Mouse (Mus musculus): ENCODE data around the gene Rps8. TPM values are rescaled to one million over a fixed set of nuclear protein-coding genes. Genes with fewer than 3 reads are reported as not detected.
"Not testable (repeated sequence)": the region's sequence is repeated elsewhere in the genome, so short reads cannot be mapped to it uniquely, and the experiment has no call there.

Gene Rps8
- total RNA-seq (2021) = 100 to 1,000 TPM; 774 to 852 TPM

- intact Hi-C loops (cut with DNase I) = no loop called here
- DNase-seq = peak; percentile 85
Observed at GRCm38 (mm10) chr4:117155792-117156355, at the start of gene Rps8. Gene Rps8 (minus strand): TSS chr4:117156243.

DNA sequence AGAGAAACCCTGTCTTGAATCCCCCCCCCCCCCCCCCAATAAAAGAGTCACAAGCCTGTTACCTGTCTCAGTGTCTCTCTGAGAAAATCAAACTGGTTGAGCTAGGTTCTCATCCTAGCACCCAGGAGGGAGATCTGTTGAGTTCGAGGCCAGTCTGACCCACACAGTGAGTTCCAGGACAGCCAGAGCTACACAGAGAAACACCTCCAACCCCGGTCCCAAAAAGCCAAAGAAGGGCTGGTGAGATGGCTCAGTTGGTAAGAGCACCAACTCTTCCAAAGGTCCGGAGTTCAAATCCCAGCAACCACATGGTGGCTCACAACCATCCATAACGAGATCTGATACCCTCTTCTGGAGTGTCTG is 46.9 kb upstream of the Rps8 start:
- DNase-seq = no peak
- intact Hi-C loops (cut with DNase I) = no loop called here

- intact Hi-C loops (cut with DNase I) = no loop called here
- peak; percentile 37 for DNase-seq
Observed at GRCm38 (mm10) chr4:117202046-117202991, 46.3 kb upstream of the Rps8 start.

DNA sequence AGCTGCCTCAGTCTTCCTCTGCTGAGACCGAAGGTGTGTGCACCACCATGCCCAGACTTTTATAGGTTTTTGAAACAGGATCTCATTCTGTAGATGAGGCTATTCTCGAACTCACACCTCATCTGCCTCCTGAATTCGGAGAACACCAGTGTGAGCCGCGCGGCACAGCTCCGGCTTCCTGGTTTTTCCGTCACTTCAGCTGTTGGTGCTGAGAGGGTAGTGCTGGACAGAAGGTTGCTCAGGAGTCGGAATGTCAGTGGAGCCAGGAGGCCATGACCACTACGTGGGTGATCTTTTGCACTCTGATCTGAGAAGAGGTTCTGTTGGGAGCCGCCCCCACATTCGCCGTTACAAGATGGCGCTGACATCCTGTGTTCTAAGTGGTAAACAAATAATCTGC is 35.8 kb upstream of the Rps8 start:
- intact Hi-C loops (cut with DNase I) = no loop called here
- no peak for DNase-seq

DNA sequence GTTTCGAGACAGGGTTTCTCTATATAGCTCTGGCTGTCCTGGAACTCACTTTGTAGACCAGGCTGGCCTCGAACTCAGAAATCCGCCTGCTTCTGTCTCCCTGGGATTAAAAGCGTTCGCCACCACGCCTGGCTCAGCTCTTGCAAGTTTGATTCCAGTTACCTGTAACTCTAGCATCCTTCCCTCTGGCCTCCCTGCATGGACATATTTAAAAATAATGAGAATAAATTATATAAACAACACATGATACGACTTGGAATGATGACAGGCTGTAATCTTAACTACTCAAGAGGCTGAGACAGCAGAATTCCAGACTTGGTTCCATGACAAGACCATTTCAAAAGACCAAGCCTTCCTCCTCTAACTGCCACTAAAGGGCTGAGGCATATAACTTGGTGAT is 34.6 kb upstream of the Rps8 start:
- no peak for DNase-seq
- intact Hi-C loops (cut with DNase I) = no loop called here

DNA sequence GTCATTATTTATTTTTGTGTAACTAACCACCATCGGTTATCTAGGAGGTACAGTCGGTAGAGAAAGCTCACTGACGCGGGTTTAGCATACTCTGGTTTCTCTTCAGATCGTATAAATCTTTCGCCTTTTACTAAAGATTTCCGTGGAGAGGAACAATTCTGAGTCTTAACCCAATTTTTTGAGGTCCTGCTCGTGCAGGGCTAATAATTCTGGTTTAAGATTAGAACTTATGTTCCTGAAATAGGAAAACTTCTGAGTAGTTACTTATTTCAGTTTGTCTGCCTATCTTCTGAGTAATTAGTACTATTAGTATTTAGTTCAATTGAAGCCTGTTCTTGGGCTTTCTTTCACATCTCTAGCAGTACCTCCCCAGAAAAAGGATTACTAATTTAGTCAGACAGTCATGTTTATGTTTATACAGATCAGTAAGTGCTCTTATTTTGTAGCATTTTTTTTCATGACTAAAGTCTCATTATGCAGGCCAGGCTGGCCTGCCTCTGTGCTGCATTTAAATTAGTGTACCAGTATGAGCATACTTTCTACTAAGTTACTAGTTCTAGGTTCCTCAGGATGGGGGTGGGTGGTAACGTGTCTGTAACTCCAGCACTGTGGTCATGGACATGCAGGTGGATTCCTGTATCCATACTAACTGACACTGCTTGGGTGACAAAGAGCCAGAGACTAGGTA is 34.0 kb upstream of the Rps8 start:
- intact Hi-C loops (cut with DNase I) = no loop called here
- DNase-seq = peak; percentile 21

DNA sequence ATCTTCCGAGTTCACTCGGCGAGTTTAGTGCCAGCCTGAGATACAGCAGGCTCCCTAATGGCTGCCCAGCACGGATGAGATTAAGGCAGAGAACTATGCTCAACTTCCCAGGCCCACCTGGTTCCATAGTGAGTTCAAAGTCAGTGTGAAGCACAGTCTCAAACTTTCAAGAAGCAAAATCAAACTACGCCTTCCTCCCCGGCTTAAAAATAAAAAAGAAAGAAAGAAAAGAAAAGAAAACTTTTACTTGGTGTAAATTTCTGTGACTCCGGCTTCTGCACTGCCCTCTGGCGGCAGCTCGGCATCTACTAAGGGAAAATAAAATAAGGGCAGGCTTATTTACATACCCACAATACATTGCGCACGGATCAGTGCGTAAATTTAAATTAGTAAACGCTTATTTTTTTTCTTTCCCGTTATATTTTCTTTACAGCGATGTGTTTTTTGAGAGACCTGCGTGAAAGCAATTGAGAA is 33.4 kb upstream of the Rps8 start:
- peak; percentile 88 for DNase-seq
- intact Hi-C loops (cut with DNase I) = no loop called here

DNA sequence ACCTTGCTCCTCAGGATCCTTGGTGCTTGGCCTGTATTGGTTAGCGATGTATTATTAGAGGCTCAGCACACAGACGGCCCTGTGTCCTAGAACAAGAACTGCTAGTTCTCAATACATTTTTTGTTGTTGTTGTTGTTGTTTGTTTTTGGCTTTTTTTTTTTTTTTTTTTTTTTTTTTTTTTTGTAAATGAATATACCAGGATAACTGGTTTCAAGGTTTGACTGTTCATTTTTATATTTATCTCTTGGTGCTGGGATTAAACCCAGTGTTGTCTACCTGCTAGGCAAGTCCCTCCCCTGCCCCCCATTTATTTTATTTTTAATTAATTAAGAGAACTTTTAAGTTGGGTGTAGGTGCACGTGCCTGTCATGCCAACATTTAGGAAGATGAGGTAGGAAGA is 32.9 kb upstream of the Rps8 start:
- intact Hi-C loops (cut with DNase I) = no loop called here
- no peak for DNase-seq

DNA sequence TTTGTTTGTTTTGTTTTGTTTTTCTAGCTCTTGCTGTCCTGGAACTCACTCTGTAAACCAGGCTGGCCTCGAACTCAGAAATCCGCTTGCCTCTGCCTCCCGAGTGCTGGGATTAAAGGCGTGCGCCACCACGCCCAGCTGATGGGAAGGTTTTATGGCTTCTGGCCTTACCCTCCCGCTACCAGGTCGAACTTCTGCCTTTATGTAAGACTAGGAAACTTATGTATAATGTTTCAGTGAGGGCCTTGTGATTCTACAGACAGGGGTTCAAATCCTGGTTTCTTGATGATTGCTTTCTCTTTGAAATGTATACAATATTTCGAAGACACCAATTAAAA is 26.7 kb upstream of the Rps8 start:
- DNase-seq; intact Hi-C loops (cut with DNase I): not testable (repeated sequence)

GRCm38 (mm10) chr4:117181863-117182758 is 26.1 kb upstream of the Rps8 start, which contains the start of gene Kif2c:
Gene Kif2c (minus strand): TSS chr4:117182639.
- intact Hi-C loops (cut with DNase I) = no loop called here
- DNase-seq = peak; percentile 92

DNA sequence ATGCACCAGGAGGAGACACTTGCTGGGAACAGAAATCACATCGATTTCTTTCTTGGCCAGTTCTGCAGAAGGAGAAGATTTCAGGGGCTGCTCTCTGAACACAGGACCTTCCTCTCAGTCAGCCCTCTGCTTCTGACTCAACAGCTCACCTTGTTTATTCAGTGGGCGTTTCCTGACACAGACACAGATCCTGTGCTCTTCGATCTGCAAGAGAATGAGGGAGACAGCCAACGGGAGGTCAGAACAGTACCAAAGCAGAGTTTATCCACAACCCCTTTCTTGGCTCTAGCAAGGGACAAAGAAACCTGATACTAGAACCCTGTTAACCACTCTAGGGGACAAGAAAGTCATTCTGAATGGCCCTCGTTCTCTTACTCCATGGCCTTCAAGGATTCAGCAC is 13.9 kb upstream of the Rps8 start:
- DNase-seq = no peak
- intact Hi-C loops (cut with DNase I) = no loop called here

DNA sequence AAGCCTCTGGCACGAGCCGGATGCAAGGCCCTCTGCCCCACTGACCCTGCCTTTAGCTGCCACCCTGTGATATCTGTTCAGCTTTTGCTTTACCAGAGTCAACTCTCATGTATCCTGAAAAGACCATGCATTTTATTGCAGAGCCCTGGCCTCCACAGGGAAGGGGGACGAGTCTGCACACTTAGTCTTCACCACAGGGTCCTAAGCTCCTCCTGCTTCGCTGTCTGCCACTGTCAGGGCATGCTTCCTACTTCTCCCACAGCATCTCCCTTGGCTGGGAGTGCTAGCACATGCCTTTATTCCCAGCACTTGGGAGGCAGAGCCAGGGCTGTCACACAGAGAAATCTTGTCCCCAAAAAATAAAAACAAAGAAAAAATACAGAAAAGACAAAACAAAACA is 5.1 kb upstream of the Rps8 start:
- no peak for DNase-seq
- intact Hi-C loops (cut with DNase I) = no loop called here

GRCm38 (mm10) chr4:117159666-117160065 is 3.6 kb upstream of the Rps8 start:
- no peak for DNase-seq
- intact Hi-C loops (cut with DNase I) = no loop called here

DNA sequence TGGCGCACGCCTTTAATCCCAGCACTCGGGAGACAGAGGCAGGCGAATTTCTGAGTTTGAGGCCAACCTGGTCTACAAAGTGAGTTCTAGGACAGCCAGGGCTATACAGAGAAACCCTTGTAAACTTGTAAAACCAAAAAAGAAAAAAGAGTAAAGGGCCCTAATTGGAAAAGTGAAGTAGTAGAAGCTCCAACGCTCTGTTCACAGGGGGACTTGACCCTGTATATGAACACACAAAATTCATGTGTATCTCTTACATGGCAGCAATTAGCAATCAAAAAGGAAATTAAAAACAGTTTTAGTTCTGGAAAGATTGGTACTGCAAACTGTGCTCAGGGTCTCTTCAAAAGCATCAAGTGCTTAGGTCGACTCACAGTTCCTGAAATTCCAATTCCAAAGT is 329 bp upstream of the Rps8 start:
- DNase-seq = no peak
- intact Hi-C loops (cut with DNase I) = no loop called here

DNA sequence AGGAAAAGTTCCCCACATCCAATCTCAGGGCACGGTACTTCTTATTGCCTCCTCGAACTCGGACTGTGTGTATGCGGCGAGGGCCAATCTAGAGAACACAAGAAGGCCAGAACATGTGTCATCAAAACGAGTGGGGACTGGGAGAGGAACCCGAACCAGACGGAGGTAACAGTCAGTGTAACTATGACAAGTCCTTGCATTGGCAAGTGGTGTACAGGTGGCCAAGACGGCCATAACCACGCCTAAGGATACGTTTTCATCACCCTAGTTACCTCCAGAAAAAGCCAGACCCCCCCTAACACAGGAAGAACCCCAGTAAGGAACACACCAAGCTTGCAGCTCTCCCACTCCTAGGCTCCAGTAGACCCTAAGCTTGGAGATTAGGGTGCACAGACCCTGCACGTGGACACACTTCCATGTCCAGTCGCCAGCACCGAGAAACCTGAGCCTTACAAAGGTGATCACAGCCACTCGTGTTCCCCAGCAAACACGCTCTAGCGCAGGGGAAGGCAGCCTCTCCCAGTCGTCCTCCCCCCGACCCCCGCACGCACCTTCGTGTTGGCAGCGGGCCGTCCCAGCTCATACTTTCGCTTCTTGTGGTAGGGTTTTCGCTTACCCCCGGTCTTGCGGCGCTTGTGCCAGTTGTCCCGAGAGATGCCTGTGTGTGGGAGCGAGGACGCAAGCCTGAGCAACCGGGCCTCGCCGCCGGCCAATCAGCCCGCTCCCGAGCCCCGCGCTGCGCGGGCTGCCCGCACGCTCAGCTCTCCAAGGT is 837 bp downstream of the Rps8 start:
- intact Hi-C loops (cut with DNase I) = no loop called here
- DNase-seq = no peak

GRCm38 (mm10) chr4:117152714-117153113 is 3.3 kb downstream of the Rps8 start:
- intact Hi-C loops (cut with DNase I) = no loop called here
- no peak for DNase-seq

GRCm38 (mm10) chr4:117151416-117151815 is 4.6 kb downstream of the Rps8 start:
- DNase-seq = no peak
- intact Hi-C loops (cut with DNase I) = no loop called here

DNA sequence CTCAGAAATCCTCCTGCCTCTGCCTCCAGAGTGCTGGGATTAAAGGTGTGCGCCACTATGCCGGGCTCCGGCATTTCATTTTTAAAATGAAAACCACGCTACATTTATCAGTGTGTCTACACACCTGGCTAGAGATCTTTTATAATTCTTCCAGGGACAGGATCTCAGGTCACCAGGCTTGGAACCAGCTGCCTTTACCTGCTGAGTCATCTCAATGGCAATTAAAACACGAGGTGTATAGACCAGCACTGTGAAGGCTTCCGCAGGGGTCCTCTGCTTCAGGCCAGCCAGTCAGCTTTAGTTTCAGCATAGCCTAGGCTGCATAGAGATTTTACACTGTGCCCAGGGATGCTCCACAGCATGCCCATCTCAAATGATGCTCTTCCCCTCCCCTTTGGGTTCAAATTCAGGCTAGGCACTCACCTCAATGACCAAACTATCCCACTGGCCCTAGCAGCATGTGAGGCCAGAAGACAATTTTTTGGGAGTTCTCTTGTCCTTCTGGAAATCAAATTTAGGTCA is 5.8 kb downstream of the Rps8 start:
- intact Hi-C loops (cut with DNase I) = no loop called here

DNA sequence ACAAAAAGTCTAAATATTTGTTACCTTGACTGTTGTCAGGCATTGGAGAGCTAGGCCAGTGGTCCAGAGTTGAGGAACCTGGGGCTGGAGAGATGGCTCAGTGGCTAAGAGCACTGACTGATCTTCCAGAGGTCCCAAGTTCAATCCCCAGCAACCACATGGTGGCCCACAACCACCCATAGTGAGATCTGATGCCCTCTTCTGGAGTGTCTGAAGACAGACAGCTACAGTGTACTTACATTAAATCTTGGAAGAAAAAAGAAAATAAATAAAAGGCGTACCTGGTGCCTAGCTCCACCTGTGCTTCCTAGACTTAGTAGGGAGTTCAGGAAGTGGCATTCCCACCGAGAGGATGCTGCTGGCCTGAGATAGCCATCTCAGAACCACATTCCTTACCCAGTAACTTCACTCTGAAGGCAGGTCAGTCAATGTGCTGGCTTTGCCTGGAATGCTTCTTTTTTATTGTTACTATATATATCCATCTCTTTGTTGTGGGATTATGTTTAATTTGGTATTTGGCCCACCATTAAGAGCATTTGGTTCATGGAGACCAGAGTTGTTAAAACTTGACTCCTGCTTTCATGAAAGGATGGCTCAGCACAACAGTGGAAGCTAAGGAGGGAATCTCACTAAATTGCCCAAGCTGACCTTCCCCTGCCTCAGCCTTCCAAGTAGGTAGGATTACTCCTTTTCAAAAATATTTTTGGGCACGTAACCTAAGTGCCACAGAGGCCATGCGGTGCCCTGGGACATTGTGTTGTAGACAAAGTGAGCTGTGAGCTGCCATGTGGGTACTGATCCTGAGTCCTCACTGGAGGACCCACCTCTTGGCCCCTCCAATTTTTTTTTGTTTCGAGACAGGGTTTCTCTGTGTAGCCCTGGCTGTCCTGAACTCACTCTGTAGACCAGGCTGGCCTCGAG is 6.5 kb downstream of the Rps8 start:
- DNase-seq = no peak
- intact Hi-C loops (cut with DNase I) = no loop called here

More for the DNA sequence above, 5.8 kb downstream of the Rps8 start:
- no peak for DNase-seq

All from left cerebral cortex, postnatal 4 days (tissue).